Mouse (Mus musculus): ENCODE measurements around the gene Lrrc3. TPM values are rescaled to one million over a fixed set of nuclear protein-coding genes. Genes with fewer than 3 reads are reported as not detected.

Lrrc3 gene
- polyA plus RNA-seq, 1 experiment, result 0.70 TPM

DNA sequence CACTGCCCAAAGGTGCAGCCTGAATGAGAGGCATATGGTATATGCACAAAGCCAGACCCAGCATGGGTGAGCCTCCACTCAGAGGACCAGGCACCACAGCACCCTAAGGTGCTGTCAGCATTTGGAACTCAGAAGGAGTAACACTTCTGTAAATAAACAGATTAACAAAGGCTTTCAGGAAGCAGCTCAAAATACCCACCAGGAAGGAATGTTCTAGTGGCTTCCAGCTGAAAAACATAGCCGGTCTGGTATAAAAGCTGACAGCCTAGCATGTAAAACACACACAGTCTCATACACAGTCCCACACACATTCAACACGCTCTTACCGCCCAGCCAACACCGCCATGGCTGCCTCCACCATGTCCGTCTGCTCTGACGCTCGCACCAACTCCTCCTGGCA lies 40.7 kb downstream of the Lrrc3 start, which contains the start of gene Gm3285:
Gm3285 (plus strand) TSS at position 301 of the 400 bp plus-strand sequence.
- Histone ChIP-seq H3K4me1 (ENCODE audit: control insufficient read depth, insufficient read depth, low read length) (no peaks in the 10 kb centered on the region), H3K4me3 (replicated peaks; ENCODE audit: control insufficient read depth, low read depth, low read length) (no peak within 1 kb of the TSS), H3K27ac (ENCODE audit: control insufficient read depth, insufficient read depth, low read depth, low read length, poor library complexity) (no peak within 1 kb of the TSS)
- 66% methylated on average over 7 of the region's 7 CpGs for WGBS
- TF ChIP-seq CTCF (IDR thresholded peaks at IDR 0.05; ENCODE audit: control insufficient read depth, insufficient read depth, low read length) (no peak), POLR2A (IDR thresholded peaks at IDR 0.05; ENCODE audit: borderline replicate concordance, control insufficient read depth, low read depth, low read length) (no peak)

DNA sequence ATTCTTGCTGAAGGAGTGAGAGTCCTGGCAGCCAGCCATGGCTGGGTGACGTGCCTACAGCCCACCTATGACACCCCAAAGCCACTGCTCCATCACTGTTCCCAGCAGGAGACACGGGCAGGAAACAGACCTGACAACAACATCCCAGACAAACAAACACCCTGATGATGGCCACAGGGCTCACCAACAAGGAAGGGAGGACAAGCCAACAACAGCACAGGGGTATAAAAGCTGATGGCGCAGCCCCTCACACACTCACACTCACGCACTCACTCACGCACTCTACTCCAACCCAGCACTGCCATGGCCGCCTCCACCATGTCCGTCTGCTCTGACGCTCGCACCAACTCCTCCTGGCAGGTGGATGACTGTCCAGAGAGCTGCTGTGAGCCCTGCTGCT lies 49.8 kb downstream of the Lrrc3 start, which contains the start of gene Gm10318:
Gm10318 (plus strand) TSS at position 301 of the 400 bp plus-strand sequence.
- H3K4me1 ChIP-seq (ENCODE audit: control insufficient read depth, insufficient read depth, low read length), result no peaks in the 10 kb centered on the region
- H3K4me3 ChIP-seq (replicated peaks; ENCODE audit: control insufficient read depth, low read depth, low read length), result no peak within 1 kb of the TSS
- WGBS, result 67% methylated on average over 9 of the region's 9 CpGs
- TF ChIP-seq CTCF (IDR thresholded peaks at IDR 0.05; ENCODE audit: control insufficient read depth, insufficient read depth, low read length) (no peak), POLR2A (IDR thresholded peaks at IDR 0.05; ENCODE audit: borderline replicate concordance, control insufficient read depth, low read depth, low read length) (no peak)
- H3K27ac ChIP-seq (ENCODE audit: control insufficient read depth, insufficient read depth, low read depth, low read length, poor library complexity), result no peak within 1 kb of the TSS

Other genes starting within 250 kb of the Lrrc3 start
- gene Tspear, start 216.0 kb downstream of the Lrrc3 start, polyA plus RNA-seq (2011; ENCODE audit: insufficient read depth, insufficient read length, low replicate concordance, missing spikeins), result not detected in 2 replicates
- not detected in 2 replicates for gene Gm19402, start 211.8 kb downstream of the Lrrc3 start, polyA plus RNA-seq (2011; ENCODE audit: insufficient read depth, insufficient read length, low replicate concordance, missing spikeins)
- gene Gm9508, start 205.3 kb downstream of the Lrrc3 start, polyA plus RNA-seq (2011; ENCODE audit: insufficient read depth, insufficient read length, low replicate concordance, missing spikeins), result not detected in 2 replicates
- gene Gm10272, start 195.9 kb downstream of the Lrrc3 start, polyA plus RNA-seq (2011; ENCODE audit: insufficient read depth, insufficient read length, low replicate concordance, missing spikeins), result not detected in 2 replicates
- gene Gm10024, start 191.1 kb downstream of the Lrrc3 start, polyA plus RNA-seq (2011; ENCODE audit: insufficient read depth, insufficient read length, low replicate concordance, missing spikeins), result not detected in 2 replicates
- gene Gm10142, start 186.7 kb downstream of the Lrrc3 start, polyA plus RNA-seq (2011; ENCODE audit: insufficient read depth, insufficient read length, low replicate concordance, missing spikeins), result not detected in 2 replicates
- not detected in 2 replicates for gene Krtap12-1, start 181.9 kb downstream of the Lrrc3 start, polyA plus RNA-seq (2011; ENCODE audit: insufficient read depth, insufficient read length, low replicate concordance, missing spikeins)
- gene Gm10100, start 176.1 kb downstream of the Lrrc3 start, polyA plus RNA-seq (2011; ENCODE audit: insufficient read depth, insufficient read length, low replicate concordance, missing spikeins), result not detected in 2 replicates
- gene Gm18596, start 159.9 kb downstream of the Lrrc3 start, polyA plus RNA-seq (2011; ENCODE audit: insufficient read depth, insufficient read length, low replicate concordance, missing spikeins), result not detected in 2 replicates
- gene Gm9736, start 151.2 kb downstream of the Lrrc3 start, polyA plus RNA-seq (2011; ENCODE audit: insufficient read depth, insufficient read length, low replicate concordance, missing spikeins), result not detected in 2 replicates
- not detected in 2 replicates for gene Gm3233, start 142.9 kb downstream of the Lrrc3 start, polyA plus RNA-seq (2011; ENCODE audit: insufficient read depth, insufficient read length, low replicate concordance, missing spikeins)
- gene Gm3238, start 131.2 kb downstream of the Lrrc3 start, polyA plus RNA-seq (2011; ENCODE audit: insufficient read depth, insufficient read length, low replicate concordance, missing spikeins), result not detected in 2 replicates
- gene Gm7138, start 125.6 kb downstream of the Lrrc3 start, polyA plus RNA-seq (2011; ENCODE audit: insufficient read depth, insufficient read length, low replicate concordance, missing spikeins), result not detected in 2 replicates
- not detected in 2 replicates for gene Gm3250, start 120.0 kb downstream of the Lrrc3 start, polyA plus RNA-seq (2011; ENCODE audit: insufficient read depth, insufficient read length, low replicate concordance, missing spikeins)
- not detected in 2 replicates for gene Gm7137, start 114.3 kb downstream of the Lrrc3 start, polyA plus RNA-seq (2011; ENCODE audit: insufficient read depth, insufficient read length, low replicate concordance, missing spikeins)
- gene Gm9639, start 107.5 kb downstream of the Lrrc3 start, polyA plus RNA-seq (2011; ENCODE audit: insufficient read depth, insufficient read length, low replicate concordance, missing spikeins), result not detected in 2 replicates
- not detected in 2 replicates for gene Gm19668, start 103.4 kb downstream of the Lrrc3 start, polyA plus RNA-seq (2011; ENCODE audit: insufficient read depth, insufficient read length, low replicate concordance, missing spikeins)
- not detected in 2 replicates for gene Gm9507, start 90.7 kb downstream of the Lrrc3 start, polyA plus RNA-seq (2011; ENCODE audit: insufficient read depth, insufficient read length, low replicate concordance, missing spikeins)
- gene Gm2696, start 87.9 kb downstream of the Lrrc3 start, polyA plus RNA-seq (2011; ENCODE audit: insufficient read depth, insufficient read length, low replicate concordance, missing spikeins), result not detected in 2 replicates
- gene Krtap10-4, start 75.4 kb downstream of the Lrrc3 start, polyA plus RNA-seq (2011; ENCODE audit: insufficient read depth, insufficient read length, low replicate concordance, missing spikeins), result not detected in 2 replicates
- not detected in 2 replicates for gene Krtap10-10, start 66.6 kb downstream of the Lrrc3 start, polyA plus RNA-seq (2011; ENCODE audit: insufficient read depth, insufficient read length, low replicate concordance, missing spikeins)
- not detected in 2 replicates for gene Gm36176, start 55.7 kb downstream of the Lrrc3 start, polyA plus RNA-seq (2011; ENCODE audit: insufficient read depth, insufficient read length, low replicate concordance, missing spikeins)
- gene Gm10318, start 49.7 kb downstream of the Lrrc3 start, polyA plus RNA-seq (2011; ENCODE audit: insufficient read depth, insufficient read length, low replicate concordance, missing spikeins), result not detected in 2 replicates
- gene Gm3285, start 40.6 kb downstream of the Lrrc3 start, polyA plus RNA-seq (2011; ENCODE audit: insufficient read depth, insufficient read length, low replicate concordance, missing spikeins), result not detected in 2 replicates
- 19.2 and 53.7 TPM in 2 replicates for gene Trpm2, start 68.0 kb upstream of the Lrrc3 start, polyA plus RNA-seq (2011; ENCODE audit: insufficient read depth, insufficient read length, low replicate concordance, missing spikeins)
- gene 1810043G02Rik, start 76.0 kb upstream of the Lrrc3 start, polyA plus RNA-seq (2011; ENCODE audit: insufficient read depth, insufficient read length, low replicate concordance, missing spikeins), result 4.4 and 5.8 TPM in 2 replicates
- gene Pfkl, start 107.5 kb upstream of the Lrrc3 start, polyA plus RNA-seq (2011; ENCODE audit: insufficient read depth, insufficient read length, low replicate concordance, missing spikeins), result 8.0 and 13.3 TPM in 2 replicates
- 6.7 TPM in 1 of 2 replicates, not detected in the other for gene Dnmt3l, start 139.4 kb upstream of the Lrrc3 start, polyA plus RNA-seq (2011; ENCODE audit: insufficient read depth, insufficient read length, low replicate concordance, missing spikeins)
- gene Aire, start 141.1 kb upstream of the Lrrc3 start, polyA plus RNA-seq (2011; ENCODE audit: insufficient read depth, insufficient read length, low replicate concordance, missing spikeins), result not detected in 2 replicates
- gene Icosl, start 166.8 kb upstream of the Lrrc3 start, polyA plus RNA-seq (2011; ENCODE audit: insufficient read depth, insufficient read length, low replicate concordance, missing spikeins), result 7.9 and 20.7 TPM in 2 replicates